Mouse (Mus musculus): ENCODE data around the gene Dcaf1.

DNA sequence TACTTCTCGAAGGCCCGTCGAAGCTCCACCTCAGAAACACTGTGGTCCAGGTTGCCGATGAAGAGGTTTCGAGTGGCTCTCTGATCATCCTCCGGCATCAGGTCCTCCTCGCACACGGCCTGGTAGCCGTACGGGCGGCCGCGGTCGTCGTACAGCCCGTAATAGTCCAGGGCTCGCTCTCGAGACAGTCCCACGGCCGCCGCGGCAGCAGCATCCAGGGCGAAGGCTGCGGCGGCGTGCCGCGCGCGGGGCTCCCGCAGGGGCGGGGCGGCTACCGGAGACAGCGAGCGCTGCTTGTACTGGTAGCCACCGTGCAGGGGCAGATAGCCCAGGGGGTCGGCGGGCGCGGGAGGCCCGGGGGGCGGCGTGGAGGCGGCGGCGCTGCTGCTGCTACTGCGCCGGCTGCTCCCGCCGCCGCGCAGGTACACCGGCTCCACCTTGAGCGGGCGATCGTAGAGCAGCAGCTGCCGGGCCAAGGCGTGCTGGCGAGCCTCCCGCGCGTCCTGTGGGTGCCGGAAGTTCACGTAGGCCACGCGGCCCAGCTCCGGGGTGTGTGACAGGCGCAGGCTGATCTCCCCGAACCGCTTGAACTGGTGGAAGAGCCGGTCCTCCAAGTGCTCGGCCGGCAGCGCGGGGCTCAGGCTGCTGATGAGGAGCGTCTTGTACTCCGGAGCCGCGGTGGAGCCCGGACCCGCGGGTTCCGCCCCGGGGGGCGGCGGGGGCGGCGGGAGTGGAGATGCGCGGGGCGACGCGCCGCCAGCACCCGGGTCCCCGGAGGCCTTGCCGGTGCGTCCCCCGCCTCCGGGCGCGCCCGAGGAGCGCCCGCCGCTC is 64.4 kb downstream of the Dcaf1 start:
- TF ChIP-seq CTCF (IDR thresholded peaks at IDR 0.05; ENCODE audit: extremely low read depth, insufficient read depth, insufficient read length, insufficient replicate concordance): no peak
- TF ChIP-seq POLR2A (IDR thresholded peaks at IDR 0.05; ENCODE audit: low read depth, low read length): no peak
